Mouse (Mus musculus) C2C12 (cell line): Measurements from ENCODE around the gene Tmem82. TPM values are rescaled to one million over a fixed set of nuclear protein-coding genes. Genes with fewer than 3 reads are reported as not detected.
A peak's percentile ranks its signal among the peaks of the same experiment; 100 is the strongest.

ENCODE experiments used
- H3K27me3 ChIP-seq: one replicate; pipeline ENCODE4 v1.6.1; 2011; ENCODE audit not compliant: control insufficient read depth, insufficient read depth, insufficient read length
- H3K36me3 ChIP-seq: one replicate; pipeline ENCODE4 v1.6.1; 2011; ENCODE audit not compliant: control insufficient read depth, insufficient read depth
- H3K4me3 ChIP-seq: one replicate; pipeline ENCODE4 v1.5.1; 2011; ENCODE audit warnings: mild to moderate bottlenecking, control low read depth; ENCODE audit not compliant: poor library complexity, insufficient read depth, severe bottlenecking
- H3K79me2 ChIP-seq: one replicate; pipeline ENCODE4 v1.6.1; 2011; ENCODE audit not compliant: control insufficient read depth, insufficient read depth
- H3K79me3 ChIP-seq: one replicate; pipeline ENCODE4 v1.6.1; 2011; ENCODE audit warnings: low read depth, control low read depth
- H3ac ChIP-seq: one replicate; pipeline ENCODE3; 2011; ENCODE audit warnings: low read depth; ENCODE audit not compliant: control insufficient read depth, insufficient read length
- CEBPB ChIP-seq: IDR thresholded peaks from one replicate; pipeline ENCODE4 v1.6.1; 2011; ENCODE audit warnings: low read depth, mild to moderate bottlenecking, control low read depth, moderate library complexity
- CTCF ChIP-seq: IDR thresholded peaks from one replicate; pipeline ENCODE4 v1.5.1; 2011; ENCODE audit not compliant: control insufficient read depth, insufficient read depth, insufficient read length
- FOSL1 ChIP-seq: IDR thresholded peaks from one replicate; pipeline ENCODE4 v1.8.0; 2011; ENCODE audit warnings: mild to moderate bottlenecking, low read length; ENCODE audit not compliant: poor library complexity, insufficient read depth, severe bottlenecking
- MAX ChIP-seq: IDR thresholded peaks from one replicate; pipeline ENCODE4 v1.6.1; 2011; ENCODE audit warnings: mild to moderate bottlenecking, control low read depth
- MYOD1 ChIP-seq: IDR thresholded peaks from one replicate; pipeline ENCODE4 v1.6.1; 2011; ENCODE audit warnings: low read depth; ENCODE audit not compliant: control insufficient read depth, insufficient read length
- MYOG ChIP-seq: IDR thresholded peaks from one replicate; pipeline ENCODE4 v1.6.1; 2011; ENCODE audit not compliant: control insufficient read depth, insufficient read length; ENCODE audit errors: extremely low read depth
- USF1 ChIP-seq: IDR thresholded peaks from one replicate; pipeline ENCODE4 v1.6.1; 2011; ENCODE audit warnings: low read depth, mild to moderate bottlenecking, control low read depth, moderate library complexity
- polyA plus RNA-seq: library from polyadenylated mRNA; unstranded; fragments of >200 nt; fragmentation: generic; extraction: Trizol; gene quantifications from one replicate; pipeline ENCODE4 v1.2.1, GENCODE M21; 2012; ENCODE audit warnings: missing spikeins

Gene Tmem82
- polyA plus RNA-seq, 1 experiment = not detected

DNA sequence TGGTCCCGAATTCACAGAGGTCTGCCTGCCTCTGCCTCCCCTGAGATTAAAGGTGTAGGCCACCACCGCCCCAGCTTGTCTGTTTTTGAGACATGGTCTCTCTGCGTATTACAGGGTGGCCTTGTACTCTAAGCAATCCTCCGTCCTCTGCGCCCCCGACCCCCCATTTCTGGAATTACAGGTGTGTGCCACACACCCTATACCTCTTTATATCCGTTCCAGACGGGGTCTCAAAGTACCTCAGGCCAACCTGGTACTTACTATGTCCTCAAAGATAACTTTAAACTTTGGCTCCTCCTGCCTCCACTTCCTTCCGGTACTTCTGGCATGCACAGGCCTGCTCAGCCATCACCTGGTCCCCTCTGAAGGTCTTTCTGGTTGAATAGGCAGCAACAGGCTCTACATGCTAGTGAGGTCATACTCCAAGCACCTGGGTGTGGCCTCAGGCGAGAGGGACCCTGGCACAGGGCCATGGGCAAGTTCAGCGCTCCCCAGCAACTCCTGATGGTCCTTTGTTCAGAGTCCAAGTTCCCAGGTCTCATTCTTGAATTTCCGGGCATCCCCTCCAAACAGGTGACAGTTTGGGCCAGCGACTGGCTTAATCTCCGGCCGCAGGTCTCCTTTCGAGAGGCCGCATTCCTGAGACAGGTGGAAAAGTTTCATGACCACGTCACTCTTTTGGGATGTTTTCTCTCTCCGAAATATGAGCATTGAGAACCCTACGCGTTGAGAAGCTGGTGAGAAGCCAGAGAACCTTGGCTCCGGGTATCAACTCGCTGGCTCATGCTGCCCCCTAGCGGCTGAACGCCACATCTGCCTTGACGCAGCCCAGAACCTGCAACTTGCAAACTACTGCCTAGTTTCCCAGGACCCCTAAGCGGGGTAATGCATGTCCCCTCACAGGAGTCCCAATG is 43.4 kb downstream of the Tmem82 start:
- no peak overlapping the region for H3K4me3 ChIP-seq
- no peaks in the 10 kb centered on the region for H3K79me2 ChIP-seq
- H3ac ChIP-seq = no peak overlapping the region
- no peaks in the 10 kb centered on the region for H3K27me3 ChIP-seq
- H3K36me3 ChIP-seq = peaks cover 15% of the 10 kb centered on the region
- peak; percentile 72 for TF ChIP-seq CTCF
- TF ChIP-seq FOSL1 = no peak
- no peak for TF ChIP-seq MYOD1
- no peaks in the 10 kb centered on the region for H3K79me3 ChIP-seq

DNA sequence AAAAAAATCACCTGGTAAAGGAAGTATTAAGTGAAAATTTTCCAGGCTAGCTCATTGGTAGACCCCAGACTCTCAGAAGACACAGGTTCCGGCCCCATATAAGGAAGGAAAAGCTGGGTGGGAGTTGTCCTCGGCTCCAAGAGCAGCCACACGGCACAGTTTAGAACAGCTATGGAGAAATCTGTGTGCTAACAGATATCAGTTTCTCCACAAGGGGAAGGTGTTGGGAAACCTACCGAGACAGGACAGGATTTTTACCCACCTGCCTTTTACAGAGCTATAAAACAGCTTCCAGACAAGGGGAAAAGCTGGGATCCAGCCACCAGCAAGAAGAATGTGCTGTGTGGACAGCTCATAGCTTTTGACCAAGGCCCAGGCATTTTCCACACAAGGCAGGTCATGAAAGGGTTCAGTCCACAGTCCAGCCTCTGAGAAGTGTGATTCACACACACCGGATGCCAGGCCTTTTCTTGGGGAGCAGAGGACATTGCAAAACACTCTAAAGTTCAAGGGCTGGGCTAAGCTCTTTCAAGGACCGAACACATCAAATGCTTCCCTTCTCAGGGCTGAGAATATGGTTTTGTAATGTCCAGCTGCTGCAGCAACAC is 45.0 kb downstream of the Tmem82 start:
- Histone ChIP-seq H3K79me2 (no peaks in the 10 kb centered on the region), H3K4me3 (no peak overlapping the region), H3K79me3 (no peaks in the 10 kb centered on the region), H3K36me3 (peaks cover 9% of the 10 kb centered on the region), H3K27me3 (no peaks in the 10 kb centered on the region), H3ac (no peak overlapping the region)
- TF ChIP-seq CTCF = no peak
- TF ChIP-seq CEBPB = peak; percentile 94

DNA sequence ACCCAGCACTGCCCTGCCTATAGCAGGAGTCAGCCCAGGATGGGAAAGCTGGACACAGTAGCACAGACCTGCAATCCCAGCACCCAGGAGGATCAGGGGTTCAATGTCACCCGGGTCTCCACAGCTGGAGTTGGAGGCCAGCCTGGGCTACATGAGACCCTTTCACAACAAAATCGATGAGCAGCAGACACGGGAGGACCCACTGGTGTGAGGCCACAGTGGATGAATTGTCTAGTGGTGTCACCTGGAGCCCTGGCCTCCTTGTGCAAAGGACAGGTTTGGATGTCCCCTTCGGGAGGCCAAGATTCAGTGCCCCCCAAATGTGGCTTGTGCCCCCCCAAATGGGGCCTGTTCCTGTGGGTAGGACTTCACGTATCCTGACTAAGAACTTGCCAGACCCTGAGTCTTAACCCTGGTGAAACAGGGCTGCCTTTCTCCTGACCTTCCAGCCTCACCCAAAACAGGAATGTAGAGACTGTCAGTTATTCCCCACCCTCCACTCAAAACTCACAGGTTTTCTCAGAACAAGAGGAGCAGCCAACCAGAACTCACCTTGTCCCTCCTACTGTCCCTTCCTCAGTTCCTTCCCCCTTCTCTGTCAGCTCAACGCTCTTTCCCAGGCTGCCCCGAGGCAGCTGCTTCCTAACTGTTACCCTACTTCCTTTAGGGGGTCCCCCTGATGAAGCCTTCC is 45.6 kb downstream of the Tmem82 start:
- no peaks in the 10 kb centered on the region for H3K79me3 ChIP-seq
- TF ChIP-seq MYOG (no peak), MAX (no peak), CTCF (no peak), USF1 (no peak), MYOD1 (no peak), FOSL1 (no peak), CEBPB (no peak)
- no peak overlapping the region for H3K4me3 ChIP-seq
- H3ac ChIP-seq = no peak overlapping the region
- no peaks in the 10 kb centered on the region for H3K27me3 ChIP-seq
- H3K79me2 ChIP-seq = no peaks in the 10 kb centered on the region
- peaks cover 9% of the 10 kb centered on the region for H3K36me3 ChIP-seq

DNA sequence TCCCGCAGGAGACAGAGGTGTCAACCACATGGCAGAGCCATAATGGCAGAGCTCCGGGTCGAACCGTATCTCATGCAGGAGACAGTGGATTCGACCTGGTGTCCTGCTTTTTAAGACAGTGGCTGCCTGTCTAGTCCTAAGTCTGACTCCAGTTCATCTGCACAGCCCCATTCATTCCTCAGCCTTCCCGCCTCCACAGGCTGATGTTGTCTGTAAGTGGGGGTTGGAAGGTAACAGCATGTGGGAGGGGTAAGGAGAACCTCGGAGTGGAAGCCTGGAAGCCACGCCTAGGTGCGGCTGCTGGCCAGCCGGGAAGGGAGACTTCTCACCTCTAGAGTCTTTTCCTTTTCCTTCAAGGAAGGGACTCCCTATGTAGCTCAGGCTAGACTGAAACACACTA is 46.5 kb downstream of the Tmem82 start:
- peaks cover under 1% of the 10 kb centered on the region for H3K36me3 ChIP-seq
- no peaks in the 10 kb centered on the region for H3K27me3 ChIP-seq
- no peaks in the 10 kb centered on the region for H3K79me3 ChIP-seq
- TF ChIP-seq USF1 = no peak
- TF ChIP-seq MYOD1 = no peak
- no peak for TF ChIP-seq MAX
- TF ChIP-seq MYOG = no peak
- no peak for TF ChIP-seq CEBPB
- TF ChIP-seq CTCF = no peak
- TF ChIP-seq FOSL1 = no peak
- H3K79me2 ChIP-seq = no peaks in the 10 kb centered on the region
- H3ac ChIP-seq = no peak overlapping the region
- no peak overlapping the region for H3K4me3 ChIP-seq

DNA sequence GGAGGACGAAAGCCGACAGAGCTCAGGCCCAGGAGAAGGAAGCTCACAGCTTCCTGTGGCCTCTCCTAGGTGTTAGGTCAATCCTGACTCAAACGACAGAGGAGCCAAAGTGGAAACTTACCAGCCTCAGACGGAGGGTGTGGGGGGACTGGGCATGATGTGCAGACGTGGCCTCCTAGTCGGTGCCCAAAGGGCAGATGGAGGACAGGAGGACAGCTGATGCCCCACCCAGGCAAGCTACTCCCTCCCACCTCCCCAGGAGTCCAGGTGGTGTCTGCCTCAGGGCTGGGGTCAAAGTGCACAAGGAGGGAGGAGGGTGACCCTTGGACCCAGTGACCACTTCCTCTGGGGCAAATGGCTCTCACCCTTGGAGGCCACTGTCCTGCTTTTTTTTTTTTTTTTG is 47.1 kb downstream of the Tmem82 start:
- H3K4me3 ChIP-seq = no peak overlapping the region
- H3ac ChIP-seq = no peak overlapping the region
- H3K27me3 ChIP-seq = no peaks in the 10 kb centered on the region
- TF ChIP-seq CEBPB (no peak), MAX (no peak), CTCF (no peak), USF1 (no peak), MYOD1 (no peak), MYOG (no peak), FOSL1 (no peak)
- H3K79me2 ChIP-seq = no peaks in the 10 kb centered on the region
- H3K79me3 ChIP-seq = no peaks in the 10 kb centered on the region
- H3K36me3 ChIP-seq = no peaks in the 10 kb centered on the region
